ENCODE assay signal across 8 mouse cellular contexts in genomic region chr6:116266273-116267109, GRCm38 (mm10). TPM values are rescaled to one million over a fixed set of nuclear protein-coding genes. Genes with fewer than 3 reads are reported as not detected.
DNase-seq lines count a peak whose midpoint lies in the region; ATAC-seq and TF ChIP-seq lines count a peak whose summit lies in the region.

No protein-coding gene starts in this region.

- 19% methylated on average over 11 of the region's 11 CpGs for WGBS in kidney, embryonic 14.5 days
- WGBS in forebrain, embryonic 15.5 days = 15% methylated on average over 11 of the region's 11 CpGs
- WGBS in liver, embryonic 16.5 days (ENCODE audit: insufficient replicate concordance) = 35% methylated on average over 11 of the region's 11 CpGs

- H3K36me3 ChIP-seq in kidney, embryonic 14.5 days (ENCODE audit: control insufficient read depth, insufficient read depth, low read length) = peaks cover 8% of the 10 kb centered on the region; the same call in 1 of the 2 replicates
- no peaks in the 10 kb centered on the region for H3K36me3 ChIP-seq in forebrain, embryonic 15.5 days
- H3K36me3 ChIP-seq in liver, embryonic 16.5 days (ENCODE audit: control insufficient read depth, insufficient read depth) = no peaks in the 10 kb centered on the region; the same call in 1 of the 2 replicates
- no peaks in the 10 kb centered on the region for H3K36me3 ChIP-seq in splenic B cell, adult 2 months (ENCODE audit: control insufficient read depth, insufficient read depth, low read length, poor library complexity, severe bottlenecking)

- H3K4me3 ChIP-seq in kidney, embryonic 14.5 days (ENCODE audit: low read length) = 0 out of 2 replicates have a peak overlapping the region, but pooled peaks have one; percentile 7
- H3K4me3 ChIP-seq in forebrain, embryonic 15.5 days = peak overlapping the region; percentile 16
- peak overlapping the region; percentile 1; the same call in 1 of the 2 replicates for H3K4me3 ChIP-seq in liver, embryonic 16.5 days (ENCODE audit: low read depth, low read length)
- no peak overlapping the region for H3K4me3 ChIP-seq in gastrocnemius, adult 2 months

- H3K9me3 ChIP-seq in kidney, embryonic 14.5 days (ENCODE audit: control insufficient read depth, low read length) = no peaks in the 10 kb centered on the region
- H3K9me3 ChIP-seq in forebrain, embryonic 15.5 days = no peaks in the 10 kb centered on the region
- no peaks in the 10 kb centered on the region for H3K9me3 ChIP-seq in liver, embryonic 16.5 days (replicated peaks; ENCODE audit: control insufficient read depth, low read length)

- H3K9ac ChIP-seq in kidney, embryonic 14.5 days (ENCODE audit: low read depth, low read length) = peak overlapping the region; percentile 28; the same call in 1 of the 2 replicates
- no peak overlapping the region for H3K9ac ChIP-seq in forebrain, embryonic 15.5 days (replicated peaks)
- no peak overlapping the region for H3K9ac ChIP-seq in liver, embryonic 16.5 days (ENCODE audit: low read depth, low read length)

- 0 out of 2 replicates have a peak, but pooled peaks cover 8% of the 10 kb centered on the region for H3K4me1 ChIP-seq in kidney, embryonic 14.5 days (ENCODE audit: control insufficient read depth, insufficient read depth, low read length)
- peaks cover 21% of the 10 kb centered on the region for H3K4me1 ChIP-seq in forebrain, embryonic 15.5 days
- H3K4me1 ChIP-seq in liver, embryonic 16.5 days (ENCODE audit: control insufficient read depth, low read depth, low read length) = peaks cover 23% of the 10 kb centered on the region

- no peaks in the 10 kb centered on the region for H3K27me3 ChIP-seq in kidney, embryonic 14.5 days (ENCODE audit: control insufficient read depth, insufficient read depth, low read length)
- no peaks in the 10 kb centered on the region for H3K27me3 ChIP-seq in forebrain, embryonic 15.5 days
- H3K27me3 ChIP-seq in liver, embryonic 16.5 days (ENCODE audit: control insufficient read depth, insufficient read depth, low read depth, low read length) = no peaks in the 10 kb centered on the region
- no peaks in the 10 kb centered on the region for H3K27me3 ChIP-seq in splenic B cell, adult 2 months (ENCODE audit: control insufficient read depth, insufficient read depth, low read length, poor library complexity, severe bottlenecking)

- intact Hi-C loops in gastrocnemius, adult 2 months (cut with DNase I) = no loop called here

- DNase-seq in kidney, postnatal 10 days = no peak
- DNase-seq in Muller cell, postnatal 12 days (ENCODE audit: inconsistent ontology term) = peak; percentile 32
- peak; percentile 7 for DNase-seq in splenic B cell, adult 2 months (ENCODE audit: low read depth, low spot score)
- DNase-seq in adrenal gland, adult (ENCODE audit: inconsistent age in 2 of 2, low spot score in 1 of 2) = no peak
- DNase-seq in gastrocnemius, adult 2 months = no peak

- no peak for TF ChIP-seq CTCF in gastrocnemius, adult 2 months (IDR thresholded peaks at IDR 0.05)

- peak overlapping the region; percentile 35 for H3K4me2 ChIP-seq in kidney, embryonic 14.5 days (replicated peaks; ENCODE audit: low read depth, low read length)
- peak overlapping the region; percentile 38 for H3K4me2 ChIP-seq in forebrain, embryonic 15.5 days (replicated peaks)
- H3K4me2 ChIP-seq in liver, embryonic 16.5 days (ENCODE audit: low read depth, low read length) = peak overlapping the region; percentile 95

- ATAC-seq in kidney, embryonic 14.5 days (ENCODE audit: low FRiP score, low TSS enrichment) = peak; percentile 43; the same call in 1 of the 2 replicates
- ATAC-seq in forebrain, embryonic 15.5 days (replicated peaks) = peak; percentile 54
- 0 out of 2 replicates have a peak, but pooled peaks have one; percentile 7 for ATAC-seq in liver, embryonic 16.5 days (ENCODE audit: low read depth)

- H3K27ac ChIP-seq in kidney, embryonic 14.5 days (ENCODE audit: low read depth, low read length) = peak overlapping the region; percentile 11; the same call in 1 of the 2 replicates
- peak overlapping the region; percentile 57 for H3K27ac ChIP-seq in forebrain, embryonic 15.5 days (replicated peaks)
- H3K27ac ChIP-seq in liver, embryonic 16.5 days (ENCODE audit: low read length) = peak overlapping the region; percentile 48; the same call in 1 of the 2 replicates
- no peak overlapping the region for H3K27ac ChIP-seq in gastrocnemius, adult 2 months

RNA-seq across cellular contexts. Expression of gene Zfand4, which starts 2.5 kb away (rescaled TPM):
- 5.9 and 8.3 TPM in 2 replicates for polyA plus RNA-seq in kidney, embryonic 14.5 days (2014; fragmentation: Nextera tagmentation; extraction: Ambion mirVana)
- polyA plus RNA-seq in forebrain, embryonic 15.5 days (2015; fragmentation: Nextera tagmentation; extraction: Ambion mirVana) = 8.1 and 8.3 TPM in 2 replicates
- polyA plus RNA-seq in liver, embryonic 16.5 days (2015; fragmentation: Nextera tagmentation; extraction: Ambion mirVana) = 4.9 and 5.4 TPM in 2 replicates
- under 1 TPM; 0.59 to 0.64 TPM for total RNA-seq in gastrocnemius, adult 2 months (2021)

RNA-seq across cellular contexts. Expression of gene Washc2, which starts 58.7 kb away (rescaled TPM):
- polyA plus RNA-seq in kidney, embryonic 14.5 days (2014; fragmentation: Nextera tagmentation; extraction: Ambion mirVana) = 28.4 and 58.6 TPM in 2 replicates
- polyA plus RNA-seq in forebrain, embryonic 15.5 days (2015; fragmentation: Nextera tagmentation; extraction: Ambion mirVana) = 58.1 and 60.1 TPM in 2 replicates
- polyA plus RNA-seq in liver, embryonic 16.5 days (2015; fragmentation: Nextera tagmentation; extraction: Ambion mirVana) = 12.9 and 13.2 TPM in 2 replicates
- 10 to 100 TPM; 23.6 to 27.7 TPM for total RNA-seq in gastrocnemius, adult 2 months (2021)

Comparison
In these comparisons a context has a peak if more than half of its experiments do, and no peak if none do; other contexts are left out.
1. H3K4me2 ChIP-seq: peak in every context shown above with its lines; median percentile 95 in liver, embryonic 16.5 days; 38 in forebrain, embryonic 15.5 days; 35 in kidney, embryonic 14.5 days.
2. DNase-seq: peak in Muller cell, postnatal 12 days (single experiment) and splenic B cell, adult 2 months (single experiment); none in kidney, postnatal 10 days (single experiment), adrenal gland, adult (0 of 2) and gastrocnemius, adult 2 months (single experiment).
3. Peak in every context shown above with its lines, with median percentiles within 50 percentile points of each other: ATAC-seq.